Mouse (Mus musculus) lung, postnatal 0 days (tissue): ENCODE data around the gene Atg10. TPM values are rescaled to one million over a fixed set of nuclear protein-coding genes. Genes with fewer than 3 reads are reported as not detected.

ENCODE experiments used
- ATAC-seq: fragments of 200-750 bp; cut with Nextera tagmentation; 2 replicates; pipeline ENCODE4 v1.8.0; 2017; ENCODE audit warnings: moderate library complexity
- DNase-seq: peaks from one replicate; pipeline ENCODE4 v3.0.0-alpha.2; 2016; ENCODE audit warnings: low spot score
- H3K27ac ChIP-seq: fragments of 300-500 bp; sonication (generic); 2 replicates; pipeline ENCODE4 v1.5.1; 2014; ENCODE audit warnings: antibody characterized with exemption, mild to moderate bottlenecking, low read length, mixed read lengths
- H3K27me3 ChIP-seq: fragments of 300-500 bp; sonication (generic); replicated peaks from 2 replicates; pipeline ENCODE4 v1.6.1; 2014; ENCODE audit warnings: low read length, mixed read lengths; ENCODE audit not compliant: insufficient read depth
- H3K36me3 ChIP-seq: fragments of 300-500 bp; sonication (generic); 2 replicates; pipeline ENCODE4 v1.6.1; 2014; ENCODE audit warnings: low read length, mixed read lengths; ENCODE audit not compliant: insufficient read depth
- H3K4me1 ChIP-seq: fragments of 300-500 bp; sonication (generic); 2 replicates; pipeline ENCODE4 v1.6.1; 2014; ENCODE audit warnings: antibody characterized with exemption, low read depth, low read length, mixed read lengths; ENCODE audit not compliant: insufficient read depth
- H3K4me2 ChIP-seq: fragments of 300-500 bp; sonication (generic); replicated peaks from 2 replicates; pipeline ENCODE4 v1.6.1; 2014; ENCODE audit warnings: low read depth, mild to moderate bottlenecking, low read length, moderate library complexity, mixed read lengths
- H3K4me3 ChIP-seq: fragments of 300-500 bp; sonication (generic); 2 replicates; pipeline ENCODE4 v1.5.1; 2014; ENCODE audit warnings: low read depth, low read length
- H3K9ac ChIP-seq: fragments of 300-500 bp; sonication (generic); replicated peaks from 2 replicates; pipeline ENCODE4 v1.6.1; 2014; ENCODE audit warnings: low read depth, mild to moderate bottlenecking
- H3K9me3 ChIP-seq: fragments of 300-500 bp; sonication (generic); 2 replicates; pipeline ENCODE4 v1.6.1; 2016; ENCODE audit warnings: low read length, mixed read lengths
- CTCF ChIP-seq: IDR thresholded peaks from 2 replicates; pipeline ENCODE4 v1.5.1; 2016; ENCODE audit warnings: antibody characterized with exemption, mild to moderate bottlenecking
- EP300 ChIP-seq: IDR thresholded peaks from 2 replicates; pipeline ENCODE4 v1.6.1; 2016; ENCODE audit warnings: antibody characterized with exemption, mild to moderate bottlenecking, control low read depth
- WGBS: fragments of 180-500 bp; shearing (Covaris S2); extraction: QIAGEN DNeasy Blood & Tissue Kit; methylation state at CpG from one replicate; pipeline ENCODE4 v1.1.7; 2014; 5-methylcytosine and 5-hydroxymethylcytosine counted together
- polyA plus RNA-seq: library from polyadenylated mRNA; unstranded; fragments of >200 nt; fragmentation: Nextera tagmentation; extraction: Ambion mirVana; gene quantifications from 2 replicates; pipeline ENCODE4 v1.2.1, GENCODE M21; 2015

The Atg10 gene
- polyA plus RNA-seq, 1 experiment from 2014 or later = 14.7 TPM

GRCm38 (mm10) chr13:91206237-91206636, 17.5 kb downstream of the Atg10 start:
- Histone ChIP-seq H3K9ac (no peak overlapping the region), H3K36me3 (no peaks in the 10 kb centered on the region), H3K4me2 (no peak overlapping the region), H3K4me3 (no peak overlapping the region), H3K27ac (no peak overlapping the region), H3K4me1 (no peaks in the 10 kb centered on the region), H3K9me3 (no peaks in the 10 kb centered on the region), H3K27me3 (no peaks in the 10 kb centered on the region)
- WGBS = 68% methylated on average over 5 of the region's 5 CpGs
- TF ChIP-seq CTCF (no peak), EP300 (no peak)
- ATAC-seq (no peak), DNase-seq (peak; percentile 14)

- DNase-seq = no peak
- H3K36me3 ChIP-seq = no peaks in the 10 kb centered on the region
- no peaks in the 10 kb centered on the region for H3K9me3 ChIP-seq
- 75% methylated on average over 7 of the region's 7 CpGs for WGBS
- H3K27me3 ChIP-seq = no peaks in the 10 kb centered on the region
- no peak overlapping the region for H3K9ac ChIP-seq
- no peak overlapping the region for H3K4me2 ChIP-seq
- no peak overlapping the region for H3K27ac ChIP-seq
- no peak overlapping the region for H3K4me3 ChIP-seq
- TF ChIP-seq CTCF (no peak), EP300 (no peak)
- no peaks in the 10 kb centered on the region for H3K4me1 ChIP-seq
- no peak for ATAC-seq
Observed at GRCm38 (mm10) chr13:91202564-91202963, 21.2 kb downstream of the Atg10 start.

- no peak for ATAC-seq
- H3K9me3 ChIP-seq = no peaks in the 10 kb centered on the region
- no peak overlapping the region for H3K4me3 ChIP-seq
- H3K9ac ChIP-seq = no peak overlapping the region
- no peak for DNase-seq
- H3K27me3 ChIP-seq = no peaks in the 10 kb centered on the region
- H3K4me1 ChIP-seq = no peaks in the 10 kb centered on the region
- no peak overlapping the region for H3K4me2 ChIP-seq
- no peaks in the 10 kb centered on the region for H3K36me3 ChIP-seq
- TF ChIP-seq CTCF = no peak
- no peak for TF ChIP-seq EP300
- 80% methylated on average over 13 of the region's 13 CpGs for WGBS
- H3K27ac ChIP-seq = no peak overlapping the region
Observed at GRCm38 (mm10) chr13:91187378-91188234, 36.2 kb downstream of the Atg10 start.

- H3K9ac ChIP-seq = no peak overlapping the region
- no peak overlapping the region for H3K27ac ChIP-seq
- no peaks in the 10 kb centered on the region for H3K4me1 ChIP-seq
- ATAC-seq = no peak
- H3K36me3 ChIP-seq = no peaks in the 10 kb centered on the region
- H3K4me2 ChIP-seq = no peak overlapping the region
- H3K27me3 ChIP-seq = no peaks in the 10 kb centered on the region
- TF ChIP-seq CTCF = no peak
- TF ChIP-seq EP300 = no peak
- DNase-seq = no peak
- WGBS = 77% methylated on average over 3 of the region's 3 CpGs
- no peak overlapping the region for H3K4me3 ChIP-seq
- H3K9me3 ChIP-seq = no peaks in the 10 kb centered on the region
Observed at GRCm38 (mm10) chr13:91185248-91185867, 38.4 kb downstream of the Atg10 start.

- TF ChIP-seq EP300 (no peak), CTCF (no peak)
- no peak for DNase-seq
- H3K36me3 ChIP-seq = no peaks in the 10 kb centered on the region
- H3K9me3 ChIP-seq = no peaks in the 10 kb centered on the region
- no peaks in the 10 kb centered on the region for H3K27me3 ChIP-seq
- no peak overlapping the region for H3K4me3 ChIP-seq
- H3K9ac ChIP-seq = no peak overlapping the region
- H3K27ac ChIP-seq = no peak overlapping the region
- no peaks in the 10 kb centered on the region for H3K4me1 ChIP-seq
- ATAC-seq = no peak
- WGBS = 73% methylated on average over 3 of the region's 3 CpGs
- H3K4me2 ChIP-seq = no peak overlapping the region
Observed at GRCm38 (mm10) chr13:91184226-91184625, 39.5 kb downstream of the Atg10 start.

GRCm38 (mm10) chr13:91180364-91180763, 43.4 kb downstream of the Atg10 start:
- H3K4me2 ChIP-seq = no peak overlapping the region
- no peaks in the 10 kb centered on the region for H3K9me3 ChIP-seq
- no peaks in the 10 kb centered on the region for H3K4me1 ChIP-seq
- no peak overlapping the region for H3K4me3 ChIP-seq
- TF ChIP-seq CTCF (no peak), EP300 (no peak)
- DNase-seq (no peak), ATAC-seq (no peak)
- no peak overlapping the region for H3K9ac ChIP-seq
- no peak overlapping the region for H3K27ac ChIP-seq
- 93% methylated on average over 8 of the region's 8 CpGs for WGBS
- H3K27me3 ChIP-seq = no peaks in the 10 kb centered on the region
- no peaks in the 10 kb centered on the region for H3K36me3 ChIP-seq
